In genomic region chr7:97297466-97297865, GRCm38 (mm10) we compare ENCODE assay signal across 9 mouse cellular contexts. TPM values are rescaled to one million over a fixed set of nuclear protein-coding genes. Genes with fewer than 3 reads are reported as not detected.
A peak's percentile ranks its signal among the peaks of the same experiment; 100 is the strongest.
DNase-seq lines count a peak whose midpoint lies in the region; ATAC-seq and TF ChIP-seq lines count a peak whose summit lies in the region.
"Had no signal": no experiment of that assay in that cellular context is flagged by ENCODE, and none has a peak within 500 bp of the region (broad histone marks: within the 10 kb centered on the region; RNA-seq: fewer than 3 reads in every experiment).

No protein-coding gene starts in this region.

- TF ChIP-seq CTCF in G1E (IDR thresholded peaks at IDR 0.05; ENCODE audit: low read depth, low read length) = peak; percentile 72
- peak; percentile 95 for TF ChIP-seq CTCF in kidney, postnatal 0 days (IDR thresholded peaks at IDR 0.05; ENCODE audit: low read depth)

- ATAC-seq in G1E (ENCODE audit: extremely low read depth, insufficient number of reproducible peaks, low FRiP score, poor library complexity, severe bottlenecking) = peak; percentile 45; the same call in 1 of the 2 replicates
- ATAC-seq in frontal cortex, adult (ENCODE audit: low TSS enrichment) = peak; percentile 70
- ATAC-seq in kidney, postnatal 0 days (replicated peaks; ENCODE audit: low FRiP score, low read depth) = peak; percentile 25; the same call in 1 of the 2 replicates
- no peak for ATAC-seq in liver, embryonic 13.5 days (ENCODE audit: low read depth)
- ATAC-seq in neural tube, embryonic 14.5 days (ENCODE audit: low read depth) = peak; percentile 56; the same call in 1 of the 2 replicates

- no peaks in the 10 kb centered on the region for H3K9me3 ChIP-seq in G1E (replicated peaks)
- H3K9me3 ChIP-seq in kidney, postnatal 0 days (replicated peaks; ENCODE audit: low read length) = no peaks in the 10 kb centered on the region
- no peaks in the 10 kb centered on the region for H3K9me3 ChIP-seq in liver, embryonic 13.5 days (replicated peaks)
- no peaks in the 10 kb centered on the region for H3K9me3 ChIP-seq in neural tube, embryonic 14.5 days (ENCODE audit: control insufficient read depth, low read length)
- H3K9me3 ChIP-seq: heart, embryonic 13.5 days had no signal

- H3K9ac ChIP-seq in kidney, postnatal 0 days (ENCODE audit: low read depth, low read length) = no peak overlapping the region
- no peak overlapping the region for H3K9ac ChIP-seq in liver, embryonic 13.5 days
- H3K9ac ChIP-seq in neural tube, embryonic 14.5 days (replicated peaks; ENCODE audit: low read depth, low read length) = no peak overlapping the region
- H3K9ac ChIP-seq: heart, embryonic 13.5 days had no signal

- no peaks in the 10 kb centered on the region for H3K27me3 ChIP-seq in G1E (ENCODE audit: insufficient read depth, low read length)
- no peaks in the 10 kb centered on the region for H3K27me3 ChIP-seq in kidney, postnatal 0 days (ENCODE audit: insufficient read depth, low read length)
- H3K27me3 ChIP-seq in liver, embryonic 13.5 days = no peaks in the 10 kb centered on the region
- no peaks in the 10 kb centered on the region for H3K27me3 ChIP-seq in neural tube, embryonic 14.5 days (ENCODE audit: control insufficient read depth, insufficient read depth, low read length)
- H3K27me3 ChIP-seq: heart, embryonic 13.5 days had no signal

- H3K4me1 ChIP-seq in G1E (ENCODE audit: insufficient read depth, low read depth, low read length) = peaks cover 38% of the 10 kb centered on the region
- H3K4me1 ChIP-seq in kidney, postnatal 0 days (replicated peaks; ENCODE audit: insufficient read depth, low read length) = no peaks in the 10 kb centered on the region
- H3K4me1 ChIP-seq in liver, embryonic 13.5 days (replicated peaks) = no peaks in the 10 kb centered on the region
- H3K4me1 ChIP-seq in neural tube, embryonic 14.5 days (ENCODE audit: control insufficient read depth, insufficient read depth, low read length) = no peaks in the 10 kb centered on the region

- no peak overlapping the region for H3K4me2 ChIP-seq in kidney, postnatal 0 days (ENCODE audit: low read length)
- H3K4me2 ChIP-seq in liver, embryonic 13.5 days = no peak overlapping the region
- H3K4me2 ChIP-seq in neural tube, embryonic 14.5 days (ENCODE audit: low read depth, low read length) = no peak overlapping the region
- H3K4me2 ChIP-seq: heart, embryonic 13.5 days had no signal

- peak; percentile 68 to 72 for DNase-seq in B cell, adult 2 months
- no peak for DNase-seq in G1E (ENCODE audit: low spot score)
- DNase-seq in cerebellum, adult 8-10 months = peak; percentile 54
- peak; percentile 82 for DNase-seq in kidney, postnatal 0 days (ENCODE audit: low spot score)
- peak; percentile 41 for DNase-seq in liver, embryonic 13.5 days
- DNase-seq in thymus, postnatal 4 days = peak; percentile 62

- WGBS in kidney, postnatal 0 days = 0% methylated on average over 2 of the region's 2 CpGs
- WGBS in liver, embryonic 13.5 days (ENCODE audit: insufficient replicate concordance) = 4% methylated on average over 2 of the region's 2 CpGs
- 2% methylated on average over 2 of the region's 2 CpGs for WGBS in neural tube, embryonic 14.5 days

- no peak overlapping the region for H3K27ac ChIP-seq in kidney, postnatal 0 days
- no peak overlapping the region for H3K27ac ChIP-seq in liver, embryonic 13.5 days
- H3K27ac ChIP-seq in neural tube, embryonic 14.5 days (ENCODE audit: low read depth, low read length) = no peak overlapping the region
- H3K27ac ChIP-seq: heart, embryonic 13.5 days had no signal

- H3K36me3 ChIP-seq in G1E (replicated peaks) = peaks cover 67% of the 10 kb centered on the region
- peaks cover 25% of the 10 kb centered on the region; the same call in 1 of the 2 replicates for H3K36me3 ChIP-seq in kidney, postnatal 0 days (ENCODE audit: insufficient read depth, low read length)
- H3K36me3 ChIP-seq in liver, embryonic 13.5 days = peaks cover 14% of the 10 kb centered on the region
- 0 out of 2 replicates have a peak, but pooled peaks cover 4% of the 10 kb centered on the region for H3K36me3 ChIP-seq in neural tube, embryonic 14.5 days (ENCODE audit: control insufficient read depth, insufficient read depth, low read length)

- no peak overlapping the region for H3K4me3 ChIP-seq in G1E (ENCODE audit: low read depth, low read length)
- H3K4me3 ChIP-seq in kidney, postnatal 0 days (replicated peaks; ENCODE audit: low read depth, low read length) = no peak overlapping the region
- no peak overlapping the region for H3K4me3 ChIP-seq in liver, embryonic 13.5 days (replicated peaks)
- no peak overlapping the region for H3K4me3 ChIP-seq in neural tube, embryonic 14.5 days (ENCODE audit: low read depth, low read length)
- H3K4me3 ChIP-seq: heart, embryonic 13.5 days had no signal

RNA-seq across cellular contexts. Expression of gene Usp35, which starts 34.4 kb away (rescaled TPM):
- total RNA-seq in G1E (2014; fragmentation: Nextera tagmentation) (not detected in 2 replicates), G1E (2017) (0.93 and 1.1 TPM in 2 replicates)
- 0.09 and 0.10 TPM in 2 replicates for polyA plus RNA-seq in G1E (2012)
- 0.91 and 1.1 TPM in 2 replicates for polyA plus RNA-seq in kidney, postnatal 0 days (2015; fragmentation: Nextera tagmentation; extraction: Ambion mirVana)
- polyA plus RNA-seq in liver, embryonic 13.5 days (2015; fragmentation: Nextera tagmentation; extraction: Ambion mirVana) = 0.07 and 0.14 TPM in 2 replicates
- 4.6 and 5.1 TPM in 2 replicates for polyA plus RNA-seq in neural tube, embryonic 14.5 days (2014; fragmentation: Nextera tagmentation; extraction: Ambion mirVana)

RNA-seq across cellular contexts. Expression of gene Kctd21, which starts 34.7 kb away (rescaled TPM):
- total RNA-seq in G1E (2014; fragmentation: Nextera tagmentation) = 1.9 and 2.3 TPM in 2 replicates
- total RNA-seq in G1E (2017) = 1.0 and 1.7 TPM in 2 replicates
- polyA plus RNA-seq in G1E (2012) = 0.09 and 0.22 TPM in 2 replicates
- polyA plus RNA-seq in kidney, postnatal 0 days (2015; fragmentation: Nextera tagmentation; extraction: Ambion mirVana) = 2.0 and 2.8 TPM in 2 replicates
- polyA plus RNA-seq in liver, embryonic 13.5 days (2015; fragmentation: Nextera tagmentation; extraction: Ambion mirVana) = 0.92 and 1.0 TPM in 2 replicates
- polyA plus RNA-seq in neural tube, embryonic 14.5 days (2014; fragmentation: Nextera tagmentation; extraction: Ambion mirVana) = 7.5 and 9.8 TPM in 2 replicates
